Mouse (Mus musculus) stomach, postnatal 0 days (tissue): ENCODE measurements at regions not wholly inside any gene's neighbourhood (a gene's known extent, or its start where the extent isn't known, plus 50 kb on each side); places are given as distances from the start of the nearest gene placed in this dataset.

Source experiments
- CTCF ChIP-seq: IDR thresholded peaks from 2 replicates; pipeline ENCODE4 v1.5.1; 2016; ENCODE audit warnings: antibody characterized with exemption, low read depth, mild to moderate bottlenecking, moderate library complexity
- EP300 ChIP-seq: optimal IDR thresholded peaks from 2 replicates; pipeline ENCODE3; 2016; ENCODE audit warnings: antibody characterized with exemption

- no peak for TF ChIP-seq CTCF
- TF ChIP-seq EP300 = no peak
These were observed 5037.4 kb downstream of the 9330182O14Rik start for GRCm38 (mm10) chr15:45171605-45172004.
